Mouse (Mus musculus): ENCODE results near the gene Abcd2.

Abcd2 gene

GRCm38 (mm10) chr15:91163454-91163853 lies 28.1 kb downstream of the Abcd2 start:
- no peak for DNase-seq (ENCODE audit: low read depth, low spot score)

DNA sequence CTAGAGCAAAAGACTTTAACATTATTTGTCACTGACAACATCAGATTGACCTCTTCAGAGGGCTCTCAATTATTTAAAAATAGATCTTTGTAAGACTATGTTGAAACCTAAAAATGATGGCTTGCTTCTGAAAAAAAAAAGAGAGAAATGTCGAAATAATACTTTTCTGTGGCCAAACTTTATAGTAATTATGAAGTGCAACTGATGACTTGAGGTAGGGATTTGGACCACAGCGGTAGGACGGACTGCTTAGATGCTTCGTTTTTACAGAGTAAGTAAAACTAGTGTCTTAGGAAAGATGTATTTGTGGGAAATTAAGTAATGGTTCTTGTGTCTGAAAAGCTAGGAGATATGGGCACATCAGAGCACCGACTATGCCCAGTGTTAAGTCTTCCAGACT lies 30.4 kb downstream of the Abcd2 start:
- DNase-seq (ENCODE audit: low read depth, low spot score): no peak

- DNase-seq (ENCODE audit: low read depth, low spot score): no peak
These were observed 38.3 kb downstream of the Abcd2 start for GRCm38 (mm10) chr15:91153311-91153710.

GRCm38 (mm10) chr15:91152592-91152991 lies 39.0 kb downstream of the Abcd2 start:
- no peak for DNase-seq (ENCODE audit: low read depth, low spot score)

GRCm38 (mm10) chr15:91124584-91124983 lies 67.0 kb downstream of the Abcd2 start:
- DNase-seq (ENCODE audit: low read depth, low spot score): no peak

- no peak for DNase-seq (ENCODE audit: low read depth, low spot score)
These were observed 78.9 kb downstream of the Abcd2 start for GRCm38 (mm10) chr15:91112555-91113209.

GRCm38 (mm10) chr15:91108102-91108659 lies 83.4 kb downstream of the Abcd2 start:
- no peak for DNase-seq (ENCODE audit: low read depth, low spot score)

DNA sequence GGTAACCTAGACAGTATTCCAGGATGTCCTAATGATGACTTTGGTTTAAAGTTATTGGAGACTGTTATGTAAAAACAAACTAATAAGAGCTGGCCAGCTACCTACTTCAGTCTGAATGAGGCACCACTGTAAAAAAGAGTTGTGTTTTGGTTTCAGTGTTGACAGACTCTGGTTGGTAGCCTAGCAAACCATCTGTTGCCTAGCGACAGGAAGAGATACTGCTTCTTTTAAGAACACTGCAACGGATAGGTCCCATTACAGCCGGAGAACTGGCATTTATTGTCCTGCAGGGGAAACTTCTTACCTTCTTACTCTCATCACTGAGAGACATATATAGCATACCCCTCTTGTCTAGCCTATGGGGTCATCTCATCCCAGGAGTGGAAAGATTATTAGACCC lies 86.7 kb downstream of the Abcd2 start:
- DNase-seq (ENCODE audit: low read depth, low spot score): no peak

- DNase-seq (ENCODE audit: low read depth, low spot score): no peak
These were observed 87.3 kb downstream of the Abcd2 start for GRCm38 (mm10) chr15:91104276-91104675.

DNA sequence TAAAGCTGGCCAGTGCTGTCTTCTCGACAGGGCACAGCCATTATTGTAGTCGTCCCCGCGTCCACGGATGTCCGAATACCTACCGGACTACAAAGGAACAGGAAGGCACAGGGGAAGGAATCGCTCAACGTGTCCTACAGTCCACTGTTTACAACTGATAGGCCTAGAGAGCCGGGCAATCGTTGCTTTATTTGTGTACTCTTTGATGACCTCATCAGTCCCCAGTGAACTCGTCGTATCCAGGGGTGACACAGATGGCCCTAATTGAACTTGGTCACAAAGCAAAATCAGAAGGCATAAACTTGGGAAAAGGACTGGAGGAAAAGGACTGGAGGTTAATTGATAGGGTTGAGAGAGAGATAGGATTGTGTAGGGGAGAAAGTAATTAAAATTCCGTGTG lies 87.8 kb downstream of the Abcd2 start:
- no peak for DNase-seq (ENCODE audit: low read depth, low spot score)

GRCm38 (mm10) chr15:91103305-91103704 lies 88.3 kb downstream of the Abcd2 start:
- DNase-seq (ENCODE audit: low read depth, low spot score): no peak

- no peak for DNase-seq (ENCODE audit: low read depth, low spot score)
These were observed 95.0 kb downstream of the Abcd2 start for GRCm38 (mm10) chr15:91096606-91097005.
